Mouse (Mus musculus) hindbrain, embryonic 14.5 days (tissue): ENCODE results near the gene Cebpzos. TPM values are rescaled to one million over a fixed set of nuclear protein-coding genes. Genes with fewer than 3 reads are reported as not detected.

Experiments used
- ATAC-seq: fragments of 200-750 bp; cut with Nextera tagmentation; 2 replicates; pipeline ENCODE4 v1.8.0; 2017; ENCODE audit warnings: moderate number of reproducible peaks, mild to moderate bottlenecking, moderate TSS enrichment, moderate library complexity; ENCODE audit not compliant: low FRiP score
- DNase-seq: peaks from one replicate; pipeline ENCODE4 v3.0.0-alpha.2; 2015; ENCODE audit warnings: low spot score
- H3K27ac ChIP-seq: fragments of 300-500 bp; sonication (generic); 2 replicates; pipeline ENCODE4 v1.5.1; 2014; ENCODE audit warnings: mild to moderate bottlenecking, moderate library complexity
- H3K27me3 ChIP-seq: fragments of 300-500 bp; sonication (generic); 2 replicates; pipeline ENCODE4 v1.6.1; 2014; ENCODE audit warnings: mild to moderate bottlenecking, low read length, mixed read lengths; ENCODE audit not compliant: control insufficient read depth, insufficient read depth
- H3K36me3 ChIP-seq: fragments of 300-500 bp; sonication (generic); replicated peaks from 2 replicates; pipeline ENCODE4 v1.6.1; 2014; ENCODE audit not compliant: control insufficient read depth, insufficient read depth
- H3K4me1 ChIP-seq: fragments of 300-500 bp; sonication (generic); replicated peaks from 2 replicates; pipeline ENCODE4 v1.6.1; 2014; ENCODE audit warnings: antibody characterized with exemption, low read length, mixed read lengths; ENCODE audit not compliant: control insufficient read depth, insufficient read depth
- H3K4me2 ChIP-seq: fragments of 300-500 bp; sonication (generic); replicated peaks from 2 replicates; pipeline ENCODE4 v1.6.1; 2014; ENCODE audit warnings: mild to moderate bottlenecking, moderate library complexity
- H3K4me3 ChIP-seq: fragments of 300-500 bp; sonication (generic); replicated peaks from 2 replicates; pipeline ENCODE4 v1.5.1; 2014; ENCODE audit warnings: mild to moderate bottlenecking, low read length
- H3K9ac ChIP-seq: fragments of 300-500 bp; sonication (generic); 2 replicates; pipeline ENCODE4 v1.6.1; 2014
- H3K9me3 ChIP-seq: fragments of 300-500 bp; sonication (generic); 2 replicates; pipeline ENCODE4 v1.6.1; 2016; ENCODE audit warnings: low read length; ENCODE audit not compliant: control insufficient read depth
- WGBS: fragments of 180-500 bp; shearing (Covaris S2); extraction: QIAGEN DNeasy Blood & Tissue Kit; methylation state at CpG from one replicate; pipeline ENCODE4 v1.1.7; 2014; 5-methylcytosine and 5-hydroxymethylcytosine counted together
- polyA plus RNA-seq: library from polyadenylated mRNA; unstranded; fragments of >200 nt; fragmentation: Nextera tagmentation; extraction: Ambion mirVana; gene quantifications from 2 replicates; pipeline ENCODE4 v1.2.1, GENCODE M21; 2014

Gene Cebpzos
- polyA plus RNA-seq, 1 experiment from 2014 or later = 122 TPM

DNA sequence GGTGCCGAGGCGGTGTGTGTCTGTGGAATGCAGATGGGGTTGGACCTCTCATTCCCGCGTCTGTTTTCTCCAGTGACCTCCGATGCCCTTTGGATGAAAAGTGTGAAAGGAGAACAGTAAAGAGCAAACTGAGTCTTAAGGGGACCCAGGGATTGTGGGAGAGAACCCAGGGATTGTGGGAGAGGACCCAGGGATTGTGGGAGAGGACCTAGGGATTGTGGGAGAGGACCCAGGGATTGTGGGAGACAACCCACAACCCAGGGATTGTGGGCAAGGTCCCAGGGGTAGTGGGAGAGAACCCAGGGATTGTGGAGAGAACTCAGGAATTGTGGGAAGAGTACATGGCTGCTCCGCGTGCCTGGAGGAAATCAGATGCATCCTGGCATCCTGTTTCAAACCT is 21.3 kb upstream of the Cebpzos start:
- Histone ChIP-seq H3K27ac (no peak overlapping the region), H3K4me1 (no peaks in the 10 kb centered on the region), H3K4me2 (no peak overlapping the region), H3K4me3 (no peak overlapping the region), H3K9ac (no peak overlapping the region), H3K36me3 (no peaks in the 10 kb centered on the region), H3K9me3 (no peaks in the 10 kb centered on the region), H3K27me3 (no peaks in the 10 kb centered on the region)
- WGBS = 83% methylated on average over 7 of the region's 7 CpGs
- ATAC-seq = no peak
- no peak for DNase-seq

DNA sequence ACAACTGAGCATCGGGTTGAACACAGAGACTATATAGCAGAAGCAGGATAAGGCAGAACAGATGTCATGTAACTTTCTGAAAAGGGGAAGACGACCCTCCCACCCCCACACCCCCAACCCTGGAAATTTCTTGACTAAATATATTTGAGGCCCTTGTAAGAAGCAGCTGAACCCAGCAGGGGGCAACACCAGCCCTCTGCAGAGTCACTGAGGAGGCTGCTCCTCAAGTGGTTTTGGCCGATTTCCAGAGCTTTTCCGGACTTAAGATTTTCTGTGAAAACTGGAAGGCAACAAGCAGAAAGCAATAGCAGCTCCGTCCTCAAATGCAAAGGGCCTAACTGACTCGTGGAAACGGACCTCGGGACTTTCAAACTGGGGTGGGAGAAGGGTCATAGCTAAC is 20.9 kb upstream of the Cebpzos start:
- Histone ChIP-seq H3K4me3 (no peak overlapping the region), H3K9ac (no peak overlapping the region), H3K27ac (no peak overlapping the region), H3K36me3 (no peaks in the 10 kb centered on the region), H3K4me2 (0 out of 2 replicates have a peak overlapping the region, but pooled peaks have one; percentile 17), H3K27me3 (no peaks in the 10 kb centered on the region), H3K9me3 (no peaks in the 10 kb centered on the region), H3K4me1 (no peaks in the 10 kb centered on the region)
- WGBS = 39% methylated on average over 8 of the region's 8 CpGs
- DNase-seq (peak; percentile 74), ATAC-seq (no peak; the same call in 1 of the 2 replicates)

DNA sequence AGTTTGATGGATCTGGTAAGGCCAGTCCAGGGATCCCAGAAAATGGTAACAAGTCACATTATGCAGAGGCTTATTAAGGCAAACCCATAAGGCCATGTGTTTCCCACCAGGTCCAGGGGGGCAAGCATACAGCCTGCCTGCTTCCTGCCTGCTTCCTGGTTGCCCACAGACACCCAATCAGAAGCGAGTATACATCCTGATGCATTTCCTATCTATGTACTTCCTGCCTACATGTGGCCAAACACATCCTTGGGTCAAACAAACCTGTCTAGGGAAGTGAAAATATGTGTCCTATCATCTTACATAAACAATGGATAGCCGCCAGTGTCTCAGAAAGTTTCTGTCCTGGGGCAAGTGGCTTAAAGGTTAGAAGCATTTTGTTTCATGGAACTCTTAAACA is 13.1 kb upstream of the Cebpzos start:
- H3K4me1 ChIP-seq = no peaks in the 10 kb centered on the region
- no peak overlapping the region for H3K9ac ChIP-seq
- no peaks in the 10 kb centered on the region for H3K27me3 ChIP-seq
- DNase-seq (no peak), ATAC-seq (no peak)
- H3K4me3 ChIP-seq = no peak overlapping the region
- 81% methylated on average over 2 of the region's 2 CpGs for WGBS
- no peaks in the 10 kb centered on the region for H3K36me3 ChIP-seq
- no peaks in the 10 kb centered on the region for H3K9me3 ChIP-seq
- no peak overlapping the region for H3K27ac ChIP-seq
- no peak overlapping the region for H3K4me2 ChIP-seq

DNA sequence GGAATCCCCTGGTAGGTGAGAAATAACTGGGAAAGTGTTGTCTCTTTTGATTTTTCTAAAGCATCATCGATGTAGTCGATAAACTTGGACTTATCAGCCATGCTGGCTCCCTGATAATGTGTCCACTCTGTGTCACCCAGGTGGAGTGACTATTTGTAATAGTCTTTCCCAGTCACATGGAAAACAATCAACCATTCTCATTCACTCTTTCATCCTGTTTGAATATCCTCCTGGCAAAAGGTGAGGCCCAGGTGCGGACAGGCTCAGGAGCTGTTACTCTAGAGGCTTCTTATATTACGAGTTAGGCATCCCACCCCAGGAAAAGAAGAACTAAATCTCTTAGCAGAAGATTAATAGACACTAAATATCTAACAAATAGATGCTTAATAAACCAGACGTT is 9.4 kb upstream of the Cebpzos start, which contains the start of gene Sult6b1:
Gene Sult6b1, minus strand, starts transcription at position 101 of the 400 bp plus-strand sequence.
- H3K4me3 ChIP-seq = no peak within 1 kb of the TSS
- H3K27me3 ChIP-seq = no peaks in the 10 kb centered on the region; the same call in 1 of the 2 replicates
- H3K9ac ChIP-seq = no peak within 1 kb of the TSS
- DNase-seq (no peak), ATAC-seq (no peak)
- H3K36me3 ChIP-seq = no peaks in the 10 kb centered on the region
- H3K4me1 ChIP-seq = no peaks in the 10 kb centered on the region
- H3K4me2 ChIP-seq = no peak within 1 kb of the TSS
- no peaks in the 10 kb centered on the region for H3K9me3 ChIP-seq
- WGBS = 89% methylated on average over 5 of the region's 5 CpGs
- no peak within 1 kb of the TSS for H3K27ac ChIP-seq

DNA sequence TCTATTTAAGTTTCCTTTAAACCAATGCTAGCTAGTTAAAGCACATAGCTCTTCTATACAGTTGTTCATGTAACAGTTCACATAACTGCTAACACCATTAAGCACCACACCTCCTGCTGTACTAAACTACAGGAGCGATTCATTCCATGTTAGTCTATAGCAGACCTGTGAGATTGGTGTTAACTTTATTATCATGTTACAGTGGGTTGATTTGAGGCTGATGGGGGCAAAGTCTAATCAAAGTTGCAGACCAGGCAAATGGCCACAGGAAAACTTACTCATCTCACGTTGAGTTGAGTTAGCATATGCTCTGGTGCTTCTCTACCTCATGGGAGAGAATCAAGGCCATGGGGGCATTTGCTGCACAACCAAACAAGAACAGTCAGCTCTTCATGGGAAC is 6.9 kb upstream of the Cebpzos start:
- Histone ChIP-seq H3K4me3 (no peak overlapping the region), H3K27ac (no peak overlapping the region), H3K4me1 (no peaks in the 10 kb centered on the region), H3K9me3 (no peaks in the 10 kb centered on the region), H3K9ac (no peak overlapping the region), H3K36me3 (no peaks in the 10 kb centered on the region), H3K27me3 (no peaks in the 10 kb centered on the region; the same call in 1 of the 2 replicates), H3K4me2 (no peak overlapping the region)
- 84% methylated on average over 2 of the region's 2 CpGs for WGBS
- ATAC-seq (no peak), DNase-seq (no peak)

DNA sequence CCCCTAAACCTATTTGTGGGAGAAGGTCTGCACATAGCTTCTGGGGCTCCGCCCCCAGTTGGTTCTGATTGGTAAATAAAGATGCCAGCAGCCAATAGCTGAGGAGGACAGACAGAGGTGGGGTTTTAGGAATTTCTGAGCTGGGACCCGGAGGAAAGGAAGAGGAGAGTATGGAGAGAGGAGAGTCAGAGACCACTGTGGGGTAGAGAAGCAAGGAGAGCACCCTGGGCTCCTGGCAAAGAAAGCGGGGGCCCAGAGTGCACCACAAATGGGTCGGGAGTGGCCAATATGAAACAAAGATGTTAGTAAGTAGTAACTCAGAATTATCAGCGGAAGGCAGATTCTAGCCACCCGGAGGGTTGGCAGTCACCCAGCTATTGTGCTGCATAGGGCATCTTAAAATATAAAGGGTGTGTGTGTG is 3.4 kb upstream of the Cebpzos start:
- Histone ChIP-seq H3K9ac (peak overlapping the region; percentile 32), H3K36me3 (no peaks in the 10 kb centered on the region), H3K4me1 (peaks cover 13% of the 10 kb centered on the region), H3K4me3 (peak overlapping the region; percentile 29), H3K9me3 (no peaks in the 10 kb centered on the region), H3K27me3 (no peaks in the 10 kb centered on the region; the same call in 1 of the 2 replicates), H3K27ac (peak overlapping the region; percentile 38; the same call in 1 of the 2 replicates), H3K4me2 (peak overlapping the region; percentile 50)
- peak; percentile 74 for ATAC-seq
- DNase-seq = peak; percentile 58
- WGBS = 23% methylated on average over 6 of the region's 6 CpGs

DNA sequence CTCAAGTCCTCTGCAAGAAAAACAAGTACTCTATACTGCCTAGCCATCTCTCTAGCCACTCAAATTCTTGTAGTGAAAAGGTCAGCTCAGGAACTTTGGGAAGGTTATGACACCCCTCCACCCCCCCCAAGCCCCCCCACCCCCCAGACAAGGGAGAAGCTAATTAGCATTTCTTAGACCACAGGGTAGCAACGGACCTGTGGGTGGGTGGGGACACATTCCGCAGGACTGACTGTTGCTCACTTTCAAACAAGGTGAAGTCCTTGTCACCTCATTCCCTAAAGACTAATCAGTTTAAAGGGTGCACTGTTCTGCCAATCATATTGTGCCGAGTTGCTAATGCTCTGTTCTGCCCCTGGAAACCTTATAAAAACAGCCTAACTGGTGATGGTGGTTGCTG is 2.4 kb upstream of the Cebpzos start:
- WGBS = 68% methylated on average over 3 of the region's 3 CpGs
- no peak for ATAC-seq
- Histone ChIP-seq H3K27ac (no peak overlapping the region), H3K4me1 (peaks cover 14% of the 10 kb centered on the region), H3K36me3 (peaks cover 8% of the 10 kb centered on the region; the same call in 1 of the 2 replicates), H3K9ac (no peak overlapping the region), H3K4me2 (no peak overlapping the region), H3K4me3 (no peak overlapping the region), H3K9me3 (no peaks in the 10 kb centered on the region), H3K27me3 (no peaks in the 10 kb centered on the region; the same call in 1 of the 2 replicates)
- DNase-seq = no peak

DNA sequence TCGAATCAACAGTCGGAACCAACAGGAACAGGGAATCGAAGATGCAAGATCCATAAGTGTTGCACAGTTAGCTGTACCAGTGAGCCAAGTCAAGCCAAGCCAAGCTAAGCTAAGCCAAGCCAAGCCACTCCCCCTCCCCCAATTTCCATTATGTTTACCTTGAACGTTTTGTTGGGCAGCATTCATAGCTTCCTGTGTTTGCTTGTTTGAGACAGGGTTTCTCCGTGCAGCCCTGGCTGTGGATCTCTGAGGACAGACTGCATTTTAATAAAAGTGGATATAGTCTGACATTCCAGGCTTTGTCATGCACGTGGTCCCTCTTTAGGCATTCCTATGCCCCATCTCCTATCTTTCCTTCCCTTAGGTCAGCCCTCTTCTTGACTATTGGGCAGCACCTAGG is 528 bp upstream of the Cebpzos start:
- DNase-seq = peak; percentile 48
- peak; percentile 21 for ATAC-seq
- WGBS = 50% methylated on average over 6 of the region's 6 CpGs

DNA sequence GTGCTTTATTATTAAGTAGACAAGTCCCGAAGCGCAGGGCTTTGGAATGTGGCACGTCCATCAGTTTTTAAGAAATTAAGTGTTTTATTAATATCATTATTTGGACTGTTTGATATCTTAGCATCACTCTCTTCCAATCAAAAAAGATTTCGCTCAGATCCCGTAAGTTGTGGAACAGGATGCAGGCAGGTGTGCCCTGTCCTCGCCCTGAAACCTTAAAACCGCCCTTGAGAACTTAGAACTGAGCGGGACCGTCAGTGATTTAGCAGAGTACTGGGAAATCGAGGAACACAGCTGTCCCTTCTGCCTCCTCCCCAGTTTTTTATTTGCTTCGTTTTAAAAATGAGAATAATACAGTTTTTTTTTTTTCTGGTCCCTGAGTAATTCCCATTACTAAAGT is 599 bp downstream of the Cebpzos start:
- H3K9ac ChIP-seq = peak overlapping the region; percentile 83
- H3K4me1 ChIP-seq = peaks cover 14% of the 10 kb centered on the region
- WGBS = 3% methylated on average over 11 of the region's 11 CpGs
- no peaks in the 10 kb centered on the region for H3K9me3 ChIP-seq
- no peaks in the 10 kb centered on the region for H3K27me3 ChIP-seq
- peak overlapping the region; percentile 74 for H3K27ac ChIP-seq
- H3K36me3 ChIP-seq = peaks cover 36% of the 10 kb centered on the region
- ATAC-seq (peak; percentile 19; the same call in 1 of the 2 replicates), DNase-seq (no peak)
- peak overlapping the region; percentile 68 for H3K4me2 ChIP-seq
- H3K4me3 ChIP-seq = peak overlapping the region; percentile 57

More for the DNA sequence above, 528 bp upstream of the Cebpzos start:
- peak overlapping the region; percentile 83 for H3K9ac ChIP-seq
- H3K4me2 ChIP-seq = peak overlapping the region; percentile 68
- H3K9me3 ChIP-seq = no peaks in the 10 kb centered on the region
- peak overlapping the region; percentile 57 for H3K4me3 ChIP-seq
- H3K27me3 ChIP-seq = no peaks in the 10 kb centered on the region
- peaks cover 14% of the 10 kb centered on the region for H3K4me1 ChIP-seq
- H3K27ac ChIP-seq = peak overlapping the region; percentile 74; the same call in 1 of the 2 replicates
- H3K36me3 ChIP-seq = peaks cover 25% of the 10 kb centered on the region

DNA sequence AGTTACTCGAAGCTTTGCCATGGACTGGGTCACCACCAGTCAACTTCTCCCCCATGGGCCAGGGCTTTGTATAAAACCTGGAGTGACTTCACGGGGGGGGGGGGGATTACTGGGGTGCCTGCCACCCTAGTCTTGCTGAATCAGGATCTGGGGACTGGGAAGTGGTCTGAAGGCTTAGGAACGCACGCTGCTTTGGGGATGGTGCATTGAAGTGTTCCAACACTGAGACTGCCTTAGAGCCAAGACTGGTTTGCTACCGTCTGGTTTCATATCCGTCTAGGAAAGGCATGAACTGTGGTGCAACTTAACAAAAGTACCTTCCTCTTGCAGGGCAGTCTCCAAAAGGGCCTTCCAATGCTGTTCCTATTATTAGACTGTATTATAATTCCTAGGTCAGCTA is 1.4 kb downstream of the Cebpzos start:
- Histone ChIP-seq H3K9ac (peak overlapping the region; percentile 83; the same call in 1 of the 2 replicates), H3K36me3 (peaks cover 44% of the 10 kb centered on the region), H3K27ac (no peak overlapping the region), H3K27me3 (no peaks in the 10 kb centered on the region), H3K4me3 (no peak overlapping the region; the same call in 1 of the 2 replicates), H3K4me2 (peak overlapping the region; percentile 68), H3K9me3 (no peaks in the 10 kb centered on the region), H3K4me1 (peaks cover 14% of the 10 kb centered on the region)
- no peak for ATAC-seq
- 47% methylated on average over 6 of the region's 6 CpGs for WGBS
- no peak for DNase-seq
